Mouse (Mus musculus) lung, postnatal 0 days (tissue): Measurements from ENCODE around the gene Cmbl. TPM values are rescaled to one million over a fixed set of nuclear protein-coding genes. Genes with fewer than 3 reads are reported as not detected.

Source experiments
- ATAC-seq: fragments of 200-750 bp; cut with Nextera tagmentation; 2 replicates; pipeline ENCODE4 v1.8.0; 2017; ENCODE audit warnings: moderate library complexity
- DNase-seq: peaks from one replicate; pipeline ENCODE4 v3.0.0-alpha.2; 2016; ENCODE audit warnings: low spot score
- H3K27ac ChIP-seq: fragments of 300-500 bp; sonication (generic); 2 replicates; pipeline ENCODE4 v1.5.1; 2014; ENCODE audit warnings: antibody characterized with exemption, mild to moderate bottlenecking, low read length, mixed read lengths
- H3K27me3 ChIP-seq: fragments of 300-500 bp; sonication (generic); replicated peaks from 2 replicates; pipeline ENCODE4 v1.6.1; 2014; ENCODE audit warnings: low read length, mixed read lengths; ENCODE audit not compliant: insufficient read depth
- H3K36me3 ChIP-seq: fragments of 300-500 bp; sonication (generic); 2 replicates; pipeline ENCODE4 v1.6.1; 2014; ENCODE audit warnings: low read length, mixed read lengths; ENCODE audit not compliant: insufficient read depth
- H3K4me1 ChIP-seq: fragments of 300-500 bp; sonication (generic); 2 replicates; pipeline ENCODE4 v1.6.1; 2014; ENCODE audit warnings: antibody characterized with exemption, low read depth, low read length, mixed read lengths; ENCODE audit not compliant: insufficient read depth
- H3K4me2 ChIP-seq: fragments of 300-500 bp; sonication (generic); replicated peaks from 2 replicates; pipeline ENCODE4 v1.6.1; 2014; ENCODE audit warnings: low read depth, mild to moderate bottlenecking, low read length, moderate library complexity, mixed read lengths
- H3K4me3 ChIP-seq: fragments of 300-500 bp; sonication (generic); 2 replicates; pipeline ENCODE4 v1.5.1; 2014; ENCODE audit warnings: low read depth, low read length
- H3K9ac ChIP-seq: fragments of 300-500 bp; sonication (generic); replicated peaks from 2 replicates; pipeline ENCODE4 v1.6.1; 2014; ENCODE audit warnings: low read depth, mild to moderate bottlenecking
- H3K9me3 ChIP-seq: fragments of 300-500 bp; sonication (generic); 2 replicates; pipeline ENCODE4 v1.6.1; 2016; ENCODE audit warnings: low read length, mixed read lengths
- CTCF ChIP-seq: IDR thresholded peaks from 2 replicates; pipeline ENCODE4 v1.5.1; 2016; ENCODE audit warnings: antibody characterized with exemption, mild to moderate bottlenecking
- EP300 ChIP-seq: IDR thresholded peaks from 2 replicates; pipeline ENCODE4 v1.6.1; 2016; ENCODE audit warnings: antibody characterized with exemption, mild to moderate bottlenecking, control low read depth
- WGBS: fragments of 180-500 bp; shearing (Covaris S2); extraction: QIAGEN DNeasy Blood & Tissue Kit; methylation state at CpG from one replicate; pipeline ENCODE4 v1.1.7; 2014; 5-methylcytosine and 5-hydroxymethylcytosine counted together
- polyA plus RNA-seq: library from polyadenylated mRNA; unstranded; fragments of >200 nt; fragmentation: Nextera tagmentation; extraction: Ambion mirVana; gene quantifications from 2 replicates; pipeline ENCODE4 v1.2.1, GENCODE M21; 2015

Cmbl gene
- polyA plus RNA-seq, 1 experiment from 2014 or later, result 12.2 TPM

DNA sequence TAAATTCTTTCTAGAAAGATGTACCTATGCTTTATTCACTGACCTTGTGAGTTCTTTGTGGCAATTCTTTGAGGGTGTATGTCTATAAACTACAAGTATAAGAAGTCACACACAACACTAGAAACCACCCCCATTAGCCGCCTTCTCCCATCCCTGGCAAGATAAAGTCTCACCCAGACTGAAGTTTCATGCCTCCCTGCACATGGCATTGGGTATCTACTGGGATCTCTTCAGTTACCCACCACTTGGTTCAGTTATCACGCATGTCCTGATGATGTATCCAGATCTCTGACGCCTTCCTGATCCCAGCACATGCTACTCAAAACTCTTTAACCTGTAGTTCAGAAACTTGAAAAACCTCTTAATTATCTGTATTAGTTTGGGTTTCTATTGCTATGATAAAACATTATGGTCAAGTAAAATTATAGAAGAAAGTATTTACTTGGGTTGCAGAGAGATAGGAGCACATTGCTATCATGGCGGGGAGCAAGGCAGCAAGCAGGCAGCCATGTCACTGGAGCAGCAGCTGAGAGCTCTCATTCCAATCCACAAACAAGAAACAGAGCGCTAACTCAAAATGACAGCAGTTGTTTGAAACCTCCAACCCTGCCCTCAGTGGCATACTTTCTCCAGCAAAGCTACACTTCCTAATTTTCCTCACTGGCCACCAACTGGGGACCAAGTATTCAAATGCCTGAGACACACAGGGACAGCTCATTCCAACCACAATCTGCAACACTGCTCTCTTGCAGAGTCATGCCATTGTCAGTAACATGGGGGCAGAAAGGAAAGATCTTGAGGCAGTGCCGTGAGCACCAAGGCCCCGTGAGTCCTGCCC is 30.5 kb upstream of the Cmbl start:
- ATAC-seq (no peak), DNase-seq (no peak)

DNA sequence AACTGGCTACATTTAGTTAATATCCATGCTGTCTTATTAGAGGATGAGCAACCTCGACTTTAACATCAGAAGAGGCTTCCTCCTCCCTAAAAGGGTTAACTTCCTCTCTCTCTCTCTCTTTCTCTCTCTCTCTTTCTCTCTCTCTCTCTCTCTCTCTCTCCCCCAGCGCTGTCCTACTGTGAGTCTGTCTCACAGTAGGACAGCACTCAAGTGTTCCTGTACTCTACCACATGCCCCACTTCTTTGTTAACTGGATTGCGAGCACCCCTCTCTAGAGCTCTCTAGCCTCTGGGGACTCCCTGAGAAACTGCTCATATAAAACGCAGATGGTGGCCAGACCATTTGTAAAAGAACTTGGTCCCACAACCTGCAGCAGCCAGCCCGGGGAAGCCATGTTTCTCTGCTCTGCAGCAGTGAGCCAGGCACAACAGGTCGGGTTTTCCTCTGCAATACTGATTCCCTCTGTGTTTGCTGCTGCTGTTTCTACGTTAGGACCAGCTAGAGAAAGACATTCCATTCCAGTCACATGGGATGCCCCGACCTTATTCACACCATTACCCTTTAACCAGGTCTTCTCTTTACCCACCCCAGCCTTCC is 29.8 kb upstream of the Cmbl start:
- Histone ChIP-seq H3K9me3 (no peaks in the 10 kb centered on the region), H3K4me2 (no peak overlapping the region), H3K36me3 (no peaks in the 10 kb centered on the region), H3K9ac (no peak overlapping the region), H3K27me3 (no peaks in the 10 kb centered on the region), H3K4me3 (no peak overlapping the region), H3K4me1 (no peaks in the 10 kb centered on the region), H3K27ac (no peak overlapping the region)
- DNase-seq (no peak), ATAC-seq (no peak)
- WGBS, result 30% methylated on average over 8 of the region's 8 CpGs
- TF ChIP-seq CTCF (no peak), EP300 (no peak)

More for the DNA sequence above, 30.5 kb upstream of the Cmbl start:
- H3K4me2 ChIP-seq, result no peak overlapping the region
- H3K4me3 ChIP-seq, result no peak overlapping the region
- H3K4me1 ChIP-seq, result no peaks in the 10 kb centered on the region
- H3K36me3 ChIP-seq, result no peaks in the 10 kb centered on the region
- no peak overlapping the region for H3K9ac ChIP-seq
- 77% methylated on average over 7 of the region's 7 CpGs for WGBS
- H3K27ac ChIP-seq, result no peak overlapping the region
- no peak for TF ChIP-seq EP300
- TF ChIP-seq CTCF, result no peak
- H3K27me3 ChIP-seq, result no peaks in the 10 kb centered on the region
- H3K9me3 ChIP-seq, result no peaks in the 10 kb centered on the region

DNA sequence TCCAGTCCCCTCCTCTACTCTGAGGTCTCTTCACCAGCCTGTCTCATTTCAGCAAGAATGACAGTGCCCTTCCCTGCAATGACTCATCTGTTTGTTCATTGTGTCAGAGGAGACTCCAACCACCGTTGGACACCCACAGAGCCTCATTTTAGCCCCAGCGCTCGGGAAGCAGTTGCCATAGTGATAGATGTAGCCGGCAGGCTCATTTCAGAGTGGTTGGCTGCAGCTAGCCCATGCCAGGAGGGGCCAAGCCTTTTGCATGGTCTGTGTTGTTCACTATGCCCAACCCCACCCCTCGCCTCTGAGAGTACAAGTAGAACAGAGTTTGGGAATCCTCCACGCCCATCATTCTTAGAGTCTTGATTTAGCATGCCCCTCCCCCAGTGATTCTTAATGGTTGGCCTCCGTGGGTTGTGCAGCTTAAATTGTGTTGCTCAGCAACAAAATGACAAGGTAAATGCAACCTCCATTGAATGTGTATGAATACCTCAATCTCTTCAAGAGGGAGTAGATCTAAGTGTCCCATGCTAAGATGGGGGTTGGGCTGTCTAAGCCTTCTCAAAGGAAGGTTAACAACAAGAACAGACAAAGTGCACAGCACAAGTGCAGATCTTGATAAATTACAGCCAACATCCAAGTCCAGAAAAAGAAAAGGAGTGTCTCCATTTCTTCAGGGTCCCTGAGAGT is 29.0 kb upstream of the Cmbl start:
- Histone ChIP-seq H3K4me3 (no peak overlapping the region), H3K4me2 (no peak overlapping the region), H3K9ac (no peak overlapping the region), H3K4me1 (no peaks in the 10 kb centered on the region), H3K9me3 (no peaks in the 10 kb centered on the region), H3K27ac (no peak overlapping the region), H3K27me3 (no peaks in the 10 kb centered on the region), H3K36me3 (no peaks in the 10 kb centered on the region)
- TF ChIP-seq CTCF (no peak), EP300 (no peak)
- ATAC-seq (0 out of 2 replicates have a peak, but pooled peaks have one; percentile 10), DNase-seq (no peak)
- WGBS, result 23% methylated on average over 7 of the region's 7 CpGs

DNA sequence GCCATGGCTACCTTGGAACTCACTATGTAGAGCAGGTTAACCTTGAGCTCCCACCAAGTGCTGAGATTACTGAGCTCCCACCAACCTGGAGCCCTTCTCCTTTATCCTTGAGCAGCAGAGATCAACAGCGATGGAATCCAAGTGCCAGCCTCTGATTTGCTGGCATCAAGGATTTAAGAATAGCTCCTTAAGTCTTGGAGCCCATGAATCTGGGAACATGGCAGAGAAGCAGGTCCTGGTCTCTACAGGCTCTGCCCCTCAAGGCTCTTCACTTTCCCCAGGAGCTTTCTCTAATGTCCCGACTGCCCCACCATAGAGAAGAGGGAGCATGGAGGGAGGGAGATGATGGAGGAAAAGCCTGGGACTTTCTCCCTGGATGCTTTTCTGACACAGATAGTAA is 27.5 kb upstream of the Cmbl start:
- H3K4me1 ChIP-seq, result no peaks in the 10 kb centered on the region
- no peak overlapping the region for H3K27ac ChIP-seq
- H3K36me3 ChIP-seq, result no peaks in the 10 kb centered on the region
- no peaks in the 10 kb centered on the region for H3K9me3 ChIP-seq
- no peak for TF ChIP-seq EP300
- no peak for TF ChIP-seq CTCF
- no peak overlapping the region for H3K4me3 ChIP-seq
- no peaks in the 10 kb centered on the region for H3K27me3 ChIP-seq
- no peak for DNase-seq
- H3K9ac ChIP-seq, result no peak overlapping the region
- WGBS, result 91% methylated on average over 2 of the region's 2 CpGs
- H3K4me2 ChIP-seq, result no peak overlapping the region
- ATAC-seq, result no peak

DNA sequence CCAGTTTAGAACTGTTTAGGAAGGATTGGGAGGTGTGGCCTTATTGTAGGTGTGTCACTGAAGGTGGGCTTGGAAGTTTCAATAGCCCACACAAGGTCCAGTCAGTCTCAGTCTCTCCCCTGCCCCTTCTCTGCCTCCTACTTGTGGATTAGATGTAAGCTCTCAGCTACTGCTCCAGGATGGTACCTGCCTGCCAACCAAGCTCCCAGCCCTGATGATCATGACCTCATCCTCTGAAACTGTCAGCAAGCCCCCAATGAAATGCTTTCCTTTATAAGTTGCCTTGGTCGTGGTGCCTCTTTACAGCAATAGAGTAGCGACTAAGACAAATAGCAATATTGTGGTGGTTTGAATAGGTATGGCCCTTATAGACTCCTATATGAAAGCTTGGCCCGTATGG is 26.8 kb upstream of the Cmbl start:
- no peaks in the 10 kb centered on the region for H3K9me3 ChIP-seq
- H3K27ac ChIP-seq, result no peak overlapping the region
- WGBS, result 91% methylated on average over 3 of the region's 3 CpGs
- no peaks in the 10 kb centered on the region for H3K36me3 ChIP-seq
- no peak overlapping the region for H3K4me2 ChIP-seq
- no peak overlapping the region for H3K4me3 ChIP-seq
- no peaks in the 10 kb centered on the region for H3K4me1 ChIP-seq
- ATAC-seq (no peak), DNase-seq (no peak)
- no peak overlapping the region for H3K9ac ChIP-seq
- no peaks in the 10 kb centered on the region for H3K27me3 ChIP-seq
- TF ChIP-seq EP300 (no peak), CTCF (no peak)
